Mouse (Mus musculus): ENCODE data around the gene Arid1b.
"Not testable (repeated sequence)": the region's sequence is repeated elsewhere in the genome, so short reads cannot be mapped to it uniquely, and the experiment has no call there.

Arid1b gene

GRCm38 (mm10) chr17:5059092-5059601, 65.0 kb downstream of the Arid1b start:
- no peak for DNase-seq

- DNase-seq, result no peak
Observed at GRCm38 (mm10) chr17:5060515-5061084, 66.5 kb downstream of the Arid1b start.

- no peak for DNase-seq
Observed at GRCm38 (mm10) chr17:5061183-5061582, 67.1 kb downstream of the Arid1b start.

GRCm38 (mm10) chr17:5061593-5061992, 67.5 kb downstream of the Arid1b start:
- DNase-seq, result no peak

- no peak for DNase-seq
Observed at GRCm38 (mm10) chr17:5063471-5064176, 69.5 kb downstream of the Arid1b start.

- peak in 1 of 2 experiments; percentile 42 for DNase-seq
Observed at GRCm38 (mm10) chr17:5064777-5065176, 70.6 kb downstream of the Arid1b start.

- DNase-seq, result no peak
Observed at GRCm38 (mm10) chr17:5065270-5065669, 71.1 kb downstream of the Arid1b start.

GRCm38 (mm10) chr17:5066835-5067234, 72.7 kb downstream of the Arid1b start:
- no peak for DNase-seq

- DNase-seq, result no peak
Observed at GRCm38 (mm10) chr17:5067264-5067663, 73.1 kb downstream of the Arid1b start.

- no peak for DNase-seq
Observed at GRCm38 (mm10) chr17:5070399-5070798, 76.3 kb downstream of the Arid1b start.

- DNase-seq, result no peak
Observed at GRCm38 (mm10) chr17:5072539-5072938, 78.4 kb downstream of the Arid1b start.

- DNase-seq, result no peak
Observed at GRCm38 (mm10) chr17:5074752-5075506, 80.8 kb downstream of the Arid1b start.

- DNase-seq, result no peak
Observed at GRCm38 (mm10) chr17:5077996-5078395, 83.9 kb downstream of the Arid1b start.

- DNase-seq, result no peak
Observed at GRCm38 (mm10) chr17:5078576-5078975, 84.4 kb downstream of the Arid1b start.

- no peak for DNase-seq
Observed at GRCm38 (mm10) chr17:5080884-5081419, 86.8 kb downstream of the Arid1b start.

GRCm38 (mm10) chr17:5082274-5082673, 88.1 kb downstream of the Arid1b start:
- no peak for DNase-seq

- no peak for DNase-seq
Observed at GRCm38 (mm10) chr17:5083497-5083896, 89.4 kb downstream of the Arid1b start.

GRCm38 (mm10) chr17:5084139-5084538, 90.0 kb downstream of the Arid1b start:
- DNase-seq, result no peak

- DNase-seq, result no peak
Observed at GRCm38 (mm10) chr17:5085004-5085403, 90.9 kb downstream of the Arid1b start.

GRCm38 (mm10) chr17:5085942-5086341, 91.8 kb downstream of the Arid1b start:
- no peak for DNase-seq

GRCm38 (mm10) chr17:5088241-5088640, 94.1 kb downstream of the Arid1b start:
- DNase-seq, result not testable (repeated sequence)

- no peak for DNase-seq
Observed at GRCm38 (mm10) chr17:5088822-5089221, 94.7 kb downstream of the Arid1b start.

- DNase-seq, result peak; percentile 41 to 43
Observed at GRCm38 (mm10) chr17:5089541-5089940, 95.4 kb downstream of the Arid1b start.
